Mouse (Mus musculus) frontal cortex, adult 2 months (tissue): ENCODE measurements around the gene Vmn1r31. TPM values are rescaled to one million over a fixed set of nuclear protein-coding genes. Genes with fewer than 3 reads are reported as not detected.

ENCODE experiments used
- DNase-seq, 2 experiments: peaks; one replicate each; pipeline ENCODE4 v3.0.0; 2022; ENCODE audit warnings: low spot score in 1 of 2; ENCODE audit errors: extremely low spot score in 1 of 2
- polyA plus RNA-seq: library from polyadenylated mRNA; depleted of rRNA; stranded (reverse); fragments of >200 nt; gene quantifications from 2 replicates; pipeline ENCODE4 v1.2.3, GENCODE M21; 2012; rRNA removed

Vmn1r31 gene
- polyA plus RNA-seq = not detected in 2 replicates

- DNase-seq = no peak
These were observed at the start of gene Vmn1r31 for GRCm38 (mm10) chr6:58475230-58475629. Gene Vmn1r31, minus strand, starts transcription at chr6:58475330.

- DNase-seq = no peak
These were observed 31.8 kb downstream of the Vmn1r31 start, which contains the start of gene Vmn1r30 for GRCm38 (mm10) chr6:58443285-58443684. Gene Vmn1r30, minus strand, starts transcription at chr6:58443385.

Other genes with a start within 250 kb of the Vmn1r31 start
- gene Vmn1r28, start 213.3 kb downstream of the Vmn1r31 start, polyA plus RNA-seq = not detected in 2 replicates
- gene Vmn1r29, start 173.8 kb downstream of the Vmn1r31 start, polyA plus RNA-seq = not detected in 2 replicates
- gene Vmn1r30, start 31.9 kb downstream of the Vmn1r31 start, polyA plus RNA-seq = not detected in 2 replicates
- 18.1 and 22.9 TPM in 2 replicates for gene Abcg2, start 109.2 kb upstream of the Vmn1r31 start, polyA plus RNA-seq